Mouse (Mus musculus): ENCODE measurements around the gene Dchs2.

Dchs2 gene

DNA sequence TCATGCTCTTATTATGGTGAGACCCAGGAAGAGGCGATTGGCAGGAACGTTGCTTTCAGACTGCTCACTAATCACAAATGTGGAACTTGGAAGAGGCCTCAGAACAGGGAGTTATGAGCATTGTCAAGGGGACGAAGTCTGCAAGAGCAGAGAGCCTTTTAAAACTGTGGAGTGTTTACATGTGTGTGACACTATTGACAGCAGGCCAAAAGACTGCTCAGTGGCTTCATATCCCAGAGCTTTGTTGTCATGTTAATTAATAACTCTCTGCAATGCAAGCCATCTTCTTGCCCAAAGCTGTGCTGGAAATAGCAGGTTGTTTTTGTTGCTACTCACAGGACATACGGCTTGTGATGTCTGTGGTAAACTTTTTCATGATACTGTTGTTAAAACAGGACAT, 27.9 kb downstream of the Dchs2 start:
- CTCF ChIA-PET, result no interaction called here

DNA sequence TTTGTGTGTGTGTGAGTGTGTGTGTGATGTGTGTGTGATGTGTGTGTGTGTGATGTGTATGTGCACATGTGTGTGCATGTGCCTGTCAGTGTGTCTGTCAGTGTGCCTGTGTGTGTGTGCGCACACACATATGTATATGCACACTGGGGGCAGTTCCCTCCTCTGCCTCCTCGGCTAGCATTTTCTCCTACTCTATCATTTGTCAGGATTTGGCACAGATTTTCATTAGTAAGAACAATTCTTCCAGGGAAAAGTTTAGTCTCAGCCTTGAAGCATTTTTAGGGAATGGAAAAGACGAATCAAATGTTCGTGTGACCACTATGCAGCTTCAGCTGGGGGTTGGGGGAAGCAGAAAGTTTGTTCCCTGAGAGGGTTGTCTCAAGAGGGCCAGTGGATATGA, 28.4 kb downstream of the Dchs2 start:
- CTCF ChIA-PET, result no interaction called here

DNA sequence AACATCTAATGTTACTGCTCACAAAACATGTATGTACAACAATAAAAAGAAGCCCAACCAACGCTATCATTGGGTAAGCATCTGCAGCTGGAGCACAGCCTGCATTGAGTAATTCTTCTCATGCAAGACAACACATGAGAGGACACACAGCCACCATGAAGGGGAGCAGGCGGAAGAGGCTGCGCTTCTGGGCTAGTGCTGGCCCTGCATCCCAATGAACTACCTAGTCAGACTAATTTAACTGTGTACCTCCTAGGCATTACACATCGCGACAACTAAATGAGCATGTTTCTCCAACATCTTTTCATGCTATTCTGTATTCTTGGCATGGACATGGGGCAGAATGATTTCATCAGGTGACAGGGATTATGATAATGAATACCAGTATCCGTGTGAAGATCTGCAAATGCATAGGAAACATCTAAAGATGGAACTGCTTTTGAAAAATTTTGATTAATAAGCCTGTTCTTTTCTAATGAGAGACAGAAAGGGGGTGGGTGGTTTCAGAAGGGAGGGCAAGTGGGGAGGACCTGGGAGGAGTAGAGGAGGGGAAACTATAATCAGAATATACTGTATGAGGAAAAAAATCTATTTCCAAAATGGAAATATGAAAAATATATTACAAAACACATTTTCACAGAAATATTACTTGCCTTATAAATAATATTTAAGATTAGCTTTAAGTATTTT, 33.9 kb downstream of the Dchs2 start:
- CTCF ChIA-PET, result no interaction called here

DNA sequence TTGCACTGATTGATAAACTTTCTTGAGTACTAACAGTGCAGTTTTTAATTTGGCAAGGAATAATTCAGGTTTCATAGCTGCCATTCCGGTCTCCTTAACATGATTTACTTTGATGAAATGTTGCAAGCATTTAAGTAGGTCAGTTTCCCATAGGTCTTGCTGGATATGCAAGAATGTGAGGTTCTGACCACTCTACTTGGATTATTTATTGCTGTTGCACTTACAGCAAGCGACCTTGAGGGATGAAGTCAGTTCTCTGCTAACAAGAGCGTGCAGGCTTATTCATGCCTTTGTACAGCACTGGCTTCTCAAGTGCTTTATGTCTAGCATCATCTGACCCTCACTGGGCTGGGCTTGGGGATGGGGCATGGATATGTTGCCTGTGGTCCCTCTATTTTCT, 35.9 kb downstream of the Dchs2 start:
- CTCF ChIA-PET, result no interaction called here

DNA sequence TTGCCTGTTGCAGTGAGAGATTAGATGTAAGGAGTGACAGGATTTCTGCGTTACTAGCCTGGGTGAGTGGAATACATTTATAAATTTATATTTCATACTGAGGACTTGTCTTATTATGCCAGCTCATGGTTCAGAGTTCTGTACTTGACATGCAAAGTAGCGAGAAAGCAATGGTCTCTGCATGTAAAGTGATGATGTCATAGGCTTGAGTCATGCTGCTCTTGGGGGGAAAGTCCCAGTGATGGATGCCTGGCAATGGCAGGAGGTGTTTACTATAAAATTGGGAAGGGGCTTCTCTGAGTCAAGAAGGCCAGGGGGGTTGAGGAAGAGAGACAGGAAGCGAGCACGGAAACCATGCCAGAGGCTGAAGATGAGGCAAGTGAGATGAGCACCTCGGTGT, 57.8 kb downstream of the Dchs2 start:
- CTCF ChIA-PET, result no interaction called here

DNA sequence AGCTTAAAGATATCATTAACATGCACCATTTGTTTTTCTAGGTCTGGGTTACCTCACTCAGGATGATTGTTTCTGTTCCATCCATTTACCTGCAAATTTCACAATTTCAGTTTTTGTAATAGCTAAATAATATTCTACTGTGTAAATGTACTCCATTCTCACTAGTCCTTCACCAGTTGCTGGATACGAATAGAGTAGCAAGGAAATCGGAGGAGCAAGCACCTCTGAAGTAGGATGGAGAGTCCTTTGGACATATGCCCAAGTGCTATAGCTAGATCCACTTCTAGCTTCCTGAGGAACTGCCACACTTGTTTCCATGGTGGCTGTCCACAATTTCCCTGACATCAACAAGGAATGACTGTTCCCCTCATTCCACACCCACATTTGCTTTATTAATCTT, 63.5 kb downstream of the Dchs2 start:
- CTCF ChIA-PET, result no interaction called here

DNA sequence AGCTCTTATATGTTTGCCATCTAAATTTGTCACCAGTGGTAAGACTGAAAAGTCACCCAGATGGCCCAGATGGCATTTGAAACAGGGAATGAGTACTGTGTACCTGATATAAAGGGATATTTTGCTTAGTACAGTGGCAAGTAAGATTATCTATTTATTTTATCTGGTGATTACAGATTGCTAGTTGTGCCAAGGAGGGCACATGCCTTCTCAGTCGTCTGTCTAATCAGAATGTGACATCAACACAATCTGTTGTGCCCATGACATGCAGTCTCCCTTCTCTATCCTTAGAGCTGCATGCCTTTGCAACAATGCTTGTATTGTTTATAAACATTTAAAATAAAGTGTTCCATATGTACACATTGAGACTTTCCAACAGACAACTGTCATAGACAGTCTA, 64.7 kb downstream of the Dchs2 start:
- CTCF ChIA-PET, result no interaction called here

DNA sequence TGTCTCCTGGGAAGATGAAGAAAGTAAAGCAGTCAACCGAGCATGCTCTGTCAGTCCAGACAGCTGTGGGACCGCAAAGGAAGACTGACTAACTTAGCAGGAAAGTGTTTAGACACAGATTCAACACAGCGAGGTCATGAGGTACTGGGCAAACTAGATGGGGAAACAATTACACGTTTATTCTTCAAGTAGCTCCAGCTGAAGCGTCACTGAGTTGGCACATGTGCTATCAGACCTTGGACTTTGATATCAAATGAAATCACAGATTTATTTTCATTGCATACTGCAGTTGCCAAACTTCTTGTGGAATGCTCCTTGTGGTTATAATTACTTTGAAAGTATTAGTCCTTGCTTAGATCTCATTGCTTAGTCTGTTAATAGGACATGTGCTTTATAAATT, 67.2 kb downstream of the Dchs2 start:
- CTCF ChIA-PET, result no interaction called here

DNA sequence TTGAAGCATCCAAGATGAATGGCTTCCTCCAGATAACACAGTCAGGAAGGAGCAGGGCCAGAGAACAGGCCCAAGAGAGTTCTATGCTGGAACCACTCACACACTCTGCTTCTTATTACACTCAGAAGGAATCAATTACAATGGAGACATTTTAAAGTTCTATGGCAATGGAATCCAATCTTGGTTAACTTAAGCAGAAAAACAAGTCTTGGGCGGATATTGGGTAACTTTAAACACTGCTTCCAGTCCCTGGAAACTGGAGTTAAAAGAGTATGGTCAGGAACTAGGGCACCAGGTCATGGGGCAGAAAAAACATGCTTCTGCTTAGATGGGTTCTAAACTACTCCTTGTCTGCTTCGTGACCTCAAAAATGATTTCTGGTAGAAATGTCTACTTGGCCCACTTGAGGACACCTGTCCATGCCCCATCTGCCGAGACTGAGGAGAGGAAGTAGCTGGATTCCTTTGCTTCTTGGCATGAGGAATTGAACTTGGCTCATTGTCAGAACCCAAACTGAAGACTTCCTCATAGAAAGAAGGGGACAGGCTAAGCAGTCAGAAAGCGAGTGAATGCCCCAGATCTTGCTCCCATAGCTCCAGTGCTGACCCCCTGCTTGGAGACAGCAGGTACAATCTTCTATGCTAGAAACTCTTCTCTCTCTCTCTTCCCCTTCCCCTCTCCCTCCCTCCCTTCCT, 73.7 kb downstream of the Dchs2 start:
- CTCF ChIA-PET, result no interaction called here

DNA sequence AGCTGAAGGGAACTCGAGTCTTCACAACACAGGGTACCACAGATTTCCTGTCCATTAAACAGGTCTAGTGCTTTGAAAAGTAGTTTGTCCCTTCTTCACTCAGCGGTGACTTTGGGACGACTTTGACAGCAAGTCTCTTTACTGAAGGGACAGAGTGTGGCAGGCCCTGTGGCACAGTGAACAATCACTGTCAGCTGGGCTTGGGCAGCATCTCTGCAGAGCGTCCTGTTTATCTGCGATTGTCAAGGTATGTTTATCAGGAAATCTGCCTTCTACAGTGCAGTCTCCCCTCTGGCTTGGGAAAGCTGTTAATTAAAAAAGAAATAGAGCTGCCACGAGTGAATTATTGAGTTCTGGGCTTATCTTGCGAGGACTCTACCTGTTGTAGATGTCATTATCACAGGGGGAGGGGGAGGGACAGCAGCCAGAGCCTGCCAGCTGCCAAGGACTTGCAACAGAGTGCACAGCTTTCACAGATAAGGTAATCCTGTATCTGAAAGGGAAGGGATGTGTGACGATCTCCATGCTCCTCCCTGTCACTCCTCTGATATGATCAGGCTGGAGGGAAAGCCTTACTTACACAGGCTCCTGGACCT, 77.4 kb downstream of the Dchs2 start:
- CTCF ChIA-PET, result no interaction called here

DNA sequence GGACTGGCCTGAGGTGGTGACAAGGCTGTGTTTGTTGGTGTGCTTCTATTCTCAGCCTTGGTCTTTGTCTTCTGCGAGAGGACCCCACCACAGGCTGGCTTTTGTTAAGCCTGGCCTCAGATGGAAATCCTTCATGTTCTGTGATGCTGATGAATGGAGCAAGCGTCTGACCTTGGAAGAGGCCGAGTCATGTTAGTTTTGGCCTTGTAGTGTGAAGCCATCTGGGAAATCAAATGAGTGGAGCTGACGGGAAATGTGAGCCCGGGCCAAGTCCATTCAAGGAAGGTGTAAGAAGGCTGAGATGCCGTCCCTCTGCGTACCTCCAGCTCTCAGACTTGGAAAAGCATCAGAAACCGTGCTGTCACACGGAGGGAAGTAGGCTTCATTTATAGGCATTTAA, 81.9 kb downstream of the Dchs2 start:
- CTCF ChIA-PET, result no interaction called here

DNA sequence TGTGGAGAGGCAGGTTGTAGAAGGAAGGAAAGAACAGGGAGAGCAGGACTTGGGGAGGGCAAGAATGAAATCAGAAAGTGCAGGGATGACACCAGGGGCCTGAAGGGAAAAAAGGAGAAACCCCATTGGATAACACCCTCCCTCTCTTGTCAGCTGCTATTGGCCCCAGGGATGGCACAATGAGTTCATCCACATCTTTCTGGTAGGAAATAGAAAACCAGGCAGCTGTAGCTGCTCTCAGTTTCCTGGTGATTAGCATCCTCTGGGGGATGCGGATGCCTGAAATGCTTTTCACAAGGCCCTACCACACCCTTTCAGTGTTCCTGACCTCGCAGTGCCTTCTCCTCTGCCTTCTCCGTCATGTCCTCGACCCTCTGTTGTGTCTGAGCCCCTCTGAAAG, 82.5 kb downstream of the Dchs2 start:
- CTCF ChIA-PET, result no interaction called here

DNA sequence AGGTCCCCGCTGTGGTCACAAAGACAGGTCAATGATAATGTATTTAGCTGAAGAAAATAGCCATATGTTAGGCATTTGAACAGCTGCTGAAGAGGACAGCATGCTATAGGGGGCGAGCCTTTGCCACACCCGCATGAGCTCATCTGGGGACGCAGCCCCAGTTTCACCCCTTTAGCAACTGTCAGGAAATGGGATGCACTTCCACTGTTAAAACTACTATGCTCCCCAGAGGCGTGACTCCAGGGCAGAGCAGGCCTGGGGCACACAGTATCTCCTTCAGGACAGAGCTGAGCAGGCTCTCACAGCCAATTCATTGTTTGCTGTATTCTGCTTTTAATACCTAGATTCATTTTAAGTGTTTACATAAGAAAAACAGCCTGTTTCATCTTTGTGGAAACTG, 84.2 kb downstream of the Dchs2 start:
- CTCF ChIA-PET, result no interaction called here

DNA sequence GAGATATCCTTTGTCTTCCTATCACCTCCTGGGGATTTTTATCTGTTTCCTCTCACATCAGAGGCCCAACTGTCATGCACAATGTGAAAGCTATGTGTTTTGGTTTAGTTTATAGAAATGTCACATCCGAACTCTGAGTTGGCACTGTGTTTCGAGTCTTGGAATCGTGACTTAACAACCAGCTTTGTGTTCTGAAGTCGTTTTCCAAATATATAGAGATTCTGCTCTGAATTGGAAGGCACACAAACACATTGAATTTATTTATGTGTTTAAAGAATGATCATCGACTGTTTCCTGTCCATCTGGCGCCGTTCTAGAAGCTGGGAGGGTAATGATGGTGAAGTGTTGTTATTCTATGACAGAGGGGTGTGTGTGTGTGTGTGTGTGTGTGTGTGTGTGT, 84.8 kb downstream of the Dchs2 start:
- CTCF ChIA-PET, result no interaction called here

DNA sequence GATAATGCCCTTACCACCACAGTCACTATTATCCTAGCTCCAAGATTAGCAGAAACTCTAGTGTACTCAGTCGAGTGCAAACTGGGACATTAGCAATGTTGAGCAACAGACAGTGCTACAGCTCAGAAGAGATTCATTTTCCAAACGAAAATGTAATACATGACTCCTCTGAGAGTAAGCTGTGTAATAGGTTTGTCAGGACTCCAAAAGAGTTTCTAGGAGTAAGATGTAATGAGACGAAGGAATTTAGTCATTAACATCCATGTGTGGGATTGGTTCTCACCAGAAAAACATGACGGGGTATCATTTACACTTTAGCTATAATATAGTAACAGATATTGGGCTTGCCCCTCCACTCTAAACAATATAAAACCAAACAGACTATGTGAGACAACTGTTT, 90.3 kb downstream of the Dchs2 start:
- CTCF ChIA-PET, result no interaction called here

DNA sequence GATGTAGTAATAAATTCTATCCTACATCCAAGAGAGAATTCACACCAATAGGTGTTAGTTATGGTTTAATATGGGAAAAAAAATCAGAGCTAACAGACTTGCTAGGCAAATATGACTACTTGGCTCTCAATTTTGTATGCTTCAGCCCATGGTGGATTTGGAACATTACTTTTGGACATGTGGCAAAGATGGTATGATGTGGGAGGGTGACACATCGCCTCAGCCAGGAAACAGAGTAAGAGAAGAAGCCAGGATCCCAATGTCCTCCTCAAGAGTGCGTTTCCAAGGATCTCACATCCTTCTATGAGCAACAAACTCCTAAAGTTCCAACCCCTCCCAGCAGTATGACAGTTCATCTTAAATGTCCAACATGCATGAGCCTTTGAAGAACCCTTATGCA, 92.4 kb downstream of the Dchs2 start:
- CTCF ChIA-PET, result no interaction called here

DNA sequence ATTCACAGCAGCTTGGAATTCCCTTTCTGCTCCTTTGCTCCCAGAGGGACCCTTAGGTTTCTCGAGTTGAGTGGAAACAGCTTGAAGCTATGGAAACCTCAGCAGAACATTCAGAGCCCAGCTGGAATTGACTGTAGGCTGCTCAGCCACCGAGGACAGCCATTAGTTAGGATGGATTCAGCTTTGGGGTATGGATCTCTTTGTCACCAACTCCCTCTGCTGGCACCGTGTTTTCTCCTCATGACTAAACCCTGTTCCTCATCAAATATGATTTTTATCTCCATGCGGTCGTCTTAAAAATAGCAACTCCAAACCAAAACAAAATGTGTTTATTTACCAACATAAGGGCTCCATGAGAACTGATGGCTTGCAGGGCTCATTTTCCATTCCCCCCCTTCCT, 94.4 kb downstream of the Dchs2 start:
- CTCF ChIA-PET, result no interaction called here

DNA sequence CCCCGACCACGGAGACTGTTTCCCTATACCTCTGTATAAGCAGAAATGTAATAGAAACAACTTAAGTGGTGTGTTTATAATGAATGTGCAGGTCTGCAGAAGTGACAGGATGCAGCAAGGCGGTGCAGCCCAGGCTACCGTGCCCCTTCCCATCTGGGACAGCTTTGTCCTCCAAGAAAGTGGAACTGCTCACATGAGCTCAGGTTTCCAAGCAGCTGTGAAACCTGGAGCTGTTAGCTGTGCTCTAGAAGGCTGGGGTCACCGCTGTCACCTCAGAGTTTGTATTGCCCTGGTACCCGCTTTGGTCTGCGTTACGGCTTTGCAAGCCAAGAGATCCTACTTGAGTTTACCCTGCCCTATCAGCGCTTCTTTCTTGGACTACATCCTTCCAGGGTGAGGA, 100.6 kb downstream of the Dchs2 start:
- CTCF ChIA-PET, result no interaction called here

DNA sequence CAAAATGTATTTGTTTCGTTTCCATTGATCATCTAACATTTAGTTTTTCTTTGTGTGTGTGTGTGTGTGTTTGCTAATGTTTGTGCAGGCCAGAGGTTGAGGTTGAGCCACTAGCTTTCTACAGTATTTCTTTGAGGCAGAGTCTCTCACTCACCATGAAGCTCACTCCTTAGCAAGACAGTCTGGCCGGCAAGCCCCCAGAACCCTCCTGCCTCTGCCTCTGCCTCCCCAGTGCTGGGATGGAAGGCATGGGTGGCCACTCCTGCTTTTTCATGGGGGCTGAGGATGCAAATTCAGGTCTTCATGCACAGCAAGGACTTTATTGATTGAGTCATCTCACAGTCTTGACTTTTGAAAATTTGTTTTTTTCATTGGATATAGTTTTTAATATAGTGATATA, 102.6 kb downstream of the Dchs2 start:
- CTCF ChIA-PET, result no interaction called here

DNA sequence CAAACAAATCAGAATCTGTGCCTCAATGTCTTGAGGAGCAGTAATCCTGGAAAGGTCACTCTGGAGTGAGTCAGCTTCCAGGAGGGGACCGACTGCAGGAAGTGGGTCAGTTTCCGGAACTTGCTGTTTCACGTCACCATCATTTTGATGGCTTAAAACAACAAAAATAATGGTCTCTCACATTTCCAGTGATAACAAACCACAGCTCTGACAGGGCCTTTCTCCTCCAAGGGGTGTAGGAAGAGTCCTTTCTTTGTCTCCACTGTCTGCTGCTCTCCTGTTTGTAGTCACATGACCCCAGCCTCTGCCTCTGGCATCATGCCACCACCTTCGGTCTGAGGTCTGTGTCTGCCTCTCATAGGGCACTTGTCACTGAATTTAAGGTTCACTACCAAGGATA, 106.7 kb downstream of the Dchs2 start:
- CTCF ChIA-PET, result no interaction called here

DNA sequence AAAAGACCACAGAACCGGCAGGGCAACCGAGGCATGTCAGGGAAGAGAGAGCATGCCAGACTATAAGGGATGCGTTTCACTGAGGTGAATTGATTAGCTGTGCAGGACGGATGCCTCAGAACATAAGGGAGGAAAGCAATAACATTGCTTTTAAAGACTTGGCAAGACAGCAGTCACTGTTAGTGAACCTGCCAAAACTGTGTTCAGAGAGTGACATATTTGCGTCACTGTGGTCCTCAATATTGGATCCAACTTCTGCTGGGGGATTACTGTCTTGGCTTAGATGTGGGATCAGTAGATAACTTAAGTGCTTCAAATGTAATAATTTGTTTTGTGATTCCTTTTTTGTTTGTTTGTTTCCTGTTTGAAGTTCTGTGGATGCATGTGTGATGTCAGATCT, 107.3 kb downstream of the Dchs2 start:
- CTCF ChIA-PET, result no interaction called here

DNA sequence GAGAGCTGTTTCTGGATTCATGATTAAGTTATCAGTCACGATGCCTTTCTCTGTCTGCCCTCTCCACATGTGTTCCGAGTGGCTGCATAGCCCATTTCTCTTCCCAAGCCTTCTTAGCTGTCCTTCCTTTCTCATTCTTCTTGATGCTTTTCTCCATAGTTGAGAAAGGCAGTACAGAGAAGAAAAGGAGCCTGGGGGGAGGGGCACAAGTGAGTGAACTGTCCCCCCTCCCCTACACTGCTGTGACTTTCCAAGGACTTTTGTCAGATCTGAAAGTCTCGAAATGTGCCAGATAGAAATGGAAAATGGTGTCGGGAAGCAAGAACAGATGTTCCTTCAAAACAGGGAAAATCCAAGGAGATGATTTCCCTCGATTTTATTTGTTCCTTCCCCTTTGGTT, 118.8 kb downstream of the Dchs2 start:
- CTCF ChIA-PET, result no interaction called here

DNA sequence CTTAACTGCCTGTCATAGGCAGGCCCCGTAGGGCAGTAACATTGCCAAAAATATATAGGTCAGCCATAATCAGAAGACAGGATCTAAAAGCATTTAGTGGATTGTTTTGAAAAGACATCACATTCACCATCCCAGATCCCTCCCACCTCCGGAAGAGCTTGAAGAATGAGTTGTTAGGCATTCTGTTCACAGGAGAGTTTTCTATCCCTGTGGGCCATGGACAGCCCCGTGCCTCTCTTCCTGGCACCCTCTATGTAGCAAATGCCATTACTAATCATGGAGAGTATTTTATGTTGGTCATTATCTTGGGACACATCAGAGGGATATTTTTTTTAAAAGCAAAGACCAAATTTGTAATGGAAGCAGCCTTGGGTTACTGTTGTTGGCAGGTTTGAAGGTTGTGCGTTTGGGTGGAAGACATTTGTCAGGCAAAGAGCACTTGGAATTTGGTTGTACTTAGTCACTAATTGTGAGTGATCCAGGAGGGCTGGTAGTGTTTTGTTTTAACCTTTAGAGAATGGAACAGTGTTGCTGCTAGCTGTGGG, 122.3 kb downstream of the Dchs2 start:
- CTCF ChIA-PET, result no interaction called here

DNA sequence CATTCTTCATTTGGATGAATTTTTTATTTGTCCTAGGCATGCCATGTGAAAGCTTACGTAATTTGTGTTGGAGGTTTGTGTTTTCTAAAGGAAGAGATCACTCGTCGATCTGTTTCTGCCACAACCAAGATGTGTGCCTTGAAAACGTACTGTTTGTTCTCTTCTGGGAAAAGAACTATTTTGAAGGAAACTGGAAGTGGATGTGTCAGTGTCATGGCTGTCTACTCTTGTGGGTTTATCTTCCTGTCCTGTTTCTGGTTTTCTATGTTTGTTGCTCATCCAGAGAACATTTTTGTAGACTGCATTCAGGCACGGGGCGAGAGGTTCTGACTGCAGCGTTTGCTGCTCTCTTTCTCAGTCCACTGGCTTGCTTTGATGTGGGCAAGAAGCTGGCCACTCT, 124.2 kb downstream of the Dchs2 start:
- CTCF ChIA-PET, result no interaction called here
